Mouse (Mus musculus) right cerebral cortex, postnatal 36 days (tissue): Measurements from ENCODE around the gene Ccs.
"Not testable (repeated sequence)": the region's sequence is repeated elsewhere in the genome, so short reads cannot be mapped to it uniquely, and the experiment has no call there.

Experiments
- DNase-seq, 2 experiments: peaks; one replicate each; pipeline ENCODE4 v3.0.0; 2022; ENCODE audit warnings: low spot score in 2 of 2, mixed read lengths in 1 of 2

Ccs gene

DNA sequence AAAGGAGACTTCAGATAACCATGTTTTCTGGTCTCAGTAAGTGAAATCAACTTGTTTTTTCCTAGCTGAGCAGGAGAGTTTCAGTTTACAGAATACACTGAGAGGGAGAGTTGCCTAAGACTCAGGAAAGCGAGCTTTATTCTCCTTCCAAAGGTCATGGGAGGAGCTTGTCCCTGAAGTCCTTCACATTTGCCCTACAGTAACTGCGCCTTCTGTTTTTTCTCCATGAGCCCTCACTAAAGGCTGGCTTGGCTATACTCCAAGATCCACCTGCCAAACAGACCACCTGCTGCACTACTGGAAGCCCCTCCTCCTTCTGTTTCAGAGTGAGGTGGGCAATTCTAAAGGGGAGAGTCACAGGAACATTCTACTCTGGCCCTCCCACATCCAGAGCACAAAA, 3.0 kb downstream of the Ccs start:
- DNase-seq = no peak

- no peak for DNase-seq
These were observed 5.2 kb downstream of the Ccs start for GRCm38 (mm10) chr19:4833977-4834376.

DNA sequence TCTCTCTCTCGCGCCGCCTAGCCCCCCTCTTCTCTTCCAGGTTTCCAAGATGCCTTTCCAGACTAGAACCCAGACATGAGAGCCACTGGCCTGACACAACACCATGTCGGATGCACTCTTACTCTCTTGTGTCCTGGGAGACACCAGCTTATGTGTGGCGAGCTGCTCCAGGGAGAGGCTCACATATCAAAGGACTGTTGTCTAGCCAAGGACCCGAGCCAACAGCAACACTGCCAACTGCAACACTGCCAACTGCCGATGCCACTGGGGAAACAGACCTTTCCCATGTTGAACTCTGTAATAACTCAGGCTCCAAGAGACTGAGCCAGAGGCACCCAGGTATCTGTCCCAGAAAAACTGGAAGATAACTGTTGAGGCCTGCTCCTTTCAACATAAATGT, 10.0 kb downstream of the Ccs start:
- no peak for DNase-seq

DNA sequence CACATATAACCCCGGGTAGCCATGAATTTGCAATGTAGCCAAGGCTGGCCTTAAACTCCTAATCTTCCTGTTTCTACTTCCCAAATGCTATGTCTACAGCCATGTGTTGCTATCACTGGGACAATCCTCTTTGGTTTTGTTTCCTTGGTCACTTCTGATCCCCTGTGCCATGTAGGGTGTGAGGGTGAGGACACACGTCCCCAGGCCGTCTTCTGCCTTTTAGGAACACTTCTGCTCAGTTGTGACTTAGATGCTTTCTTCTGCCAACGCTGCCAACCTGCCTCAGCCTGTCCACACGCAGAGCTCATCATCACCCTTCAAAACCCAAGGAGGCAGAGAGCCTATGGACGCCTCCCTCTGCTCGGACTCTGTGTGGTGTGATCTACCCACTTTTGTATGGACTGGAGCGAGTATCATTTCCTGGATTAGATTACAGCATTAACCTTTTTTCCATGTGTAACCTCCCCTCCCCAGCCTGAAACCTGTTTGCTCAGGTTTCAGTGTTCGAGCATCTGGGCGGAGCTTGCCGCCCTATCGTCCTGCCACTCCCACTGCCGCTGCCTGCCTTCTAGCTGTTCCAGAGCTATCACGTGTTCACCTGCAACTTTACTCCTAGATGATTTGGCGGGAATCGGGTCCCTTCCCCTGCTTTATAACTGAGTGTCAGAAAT, 10.6 kb downstream of the Ccs start:
- no peak for DNase-seq

GRCm38 (mm10) chr19:4820678-4821303, 18.3 kb downstream of the Ccs start:
- peak; percentile 61 to 68 for DNase-seq

DNA sequence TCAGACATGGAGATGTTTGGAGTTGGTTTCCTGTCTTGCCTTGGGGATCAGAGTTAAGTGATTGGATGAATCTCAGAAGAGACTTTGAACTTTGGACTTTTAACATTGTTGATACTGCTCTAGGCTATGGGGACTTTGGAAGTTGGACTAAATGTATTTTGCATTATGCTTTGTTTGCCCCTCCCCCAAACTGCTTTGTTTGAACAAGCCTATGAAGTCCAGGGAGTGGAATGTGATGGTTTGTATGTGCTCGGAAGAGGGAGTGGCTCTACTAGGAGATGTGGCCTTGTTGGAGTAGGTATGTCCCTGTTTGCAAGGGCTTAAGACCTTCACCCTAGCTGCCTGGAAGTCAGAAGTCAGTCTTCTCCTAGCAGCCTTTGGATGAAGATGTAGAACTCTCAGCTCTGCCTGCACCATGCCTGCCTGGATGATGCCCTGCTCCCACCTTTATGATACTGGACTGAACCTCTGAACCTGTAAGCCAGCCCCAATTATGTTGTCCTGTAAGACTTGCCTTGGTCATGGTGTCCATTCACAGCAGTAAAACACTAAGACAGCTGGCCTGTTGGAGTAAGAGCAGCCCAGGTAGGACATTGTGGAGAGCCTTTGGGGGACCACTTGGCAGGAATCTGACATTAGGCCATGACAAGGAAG, 21.8 kb downstream of the Ccs start:
- no peak for DNase-seq

DNA sequence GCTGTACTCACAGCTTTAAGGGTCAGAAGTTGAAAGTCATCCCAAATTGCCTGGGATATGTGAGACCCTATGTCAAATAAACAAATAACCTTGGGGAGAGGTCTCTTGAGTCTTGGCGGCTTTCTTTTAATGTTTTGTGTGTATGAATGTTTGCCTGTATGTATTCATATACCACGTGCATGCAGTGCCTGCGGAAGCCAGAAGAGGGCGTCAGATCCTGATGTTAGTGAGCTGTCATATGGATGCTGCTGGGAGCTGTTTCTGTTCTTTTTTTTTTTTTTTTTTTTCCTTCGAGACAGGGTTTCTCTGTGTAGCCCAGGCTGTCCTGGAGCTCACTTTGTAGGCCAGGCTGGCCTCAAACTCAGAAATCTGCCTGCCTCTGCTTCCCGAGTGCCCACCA, 26.1 kb downstream of the Ccs start:
- DNase-seq = no peak

DNA sequence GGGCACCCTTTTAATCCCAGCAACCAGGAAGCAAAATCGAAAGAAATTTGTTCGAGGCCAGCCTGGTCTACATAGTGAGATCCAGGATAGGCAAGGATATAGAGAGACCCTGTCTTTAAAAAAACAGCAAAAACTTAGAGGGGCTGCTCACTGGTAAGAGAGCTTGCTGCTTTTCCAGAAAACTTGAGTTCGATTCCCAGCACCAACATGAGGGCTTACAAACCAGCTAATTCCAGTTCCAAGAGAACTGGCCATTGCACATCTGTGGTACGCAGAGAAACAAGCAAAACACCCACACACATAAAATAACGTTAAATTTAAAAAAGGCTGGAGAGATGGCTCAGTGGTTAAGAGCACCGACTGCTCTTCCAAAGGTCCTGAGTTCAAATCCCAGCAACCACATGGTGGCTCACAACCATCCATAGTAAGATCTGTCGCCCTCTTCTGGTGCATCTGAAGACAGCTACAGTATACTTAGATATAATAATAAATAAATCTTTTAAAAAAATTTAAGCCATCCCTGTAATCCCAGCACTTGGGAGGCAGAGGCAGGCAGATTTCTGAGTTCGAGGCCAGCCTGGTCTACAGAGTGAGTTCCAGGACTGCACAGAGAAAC, 26.7 kb downstream of the Ccs start:
- not testable (repeated sequence) for DNase-seq

DNA sequence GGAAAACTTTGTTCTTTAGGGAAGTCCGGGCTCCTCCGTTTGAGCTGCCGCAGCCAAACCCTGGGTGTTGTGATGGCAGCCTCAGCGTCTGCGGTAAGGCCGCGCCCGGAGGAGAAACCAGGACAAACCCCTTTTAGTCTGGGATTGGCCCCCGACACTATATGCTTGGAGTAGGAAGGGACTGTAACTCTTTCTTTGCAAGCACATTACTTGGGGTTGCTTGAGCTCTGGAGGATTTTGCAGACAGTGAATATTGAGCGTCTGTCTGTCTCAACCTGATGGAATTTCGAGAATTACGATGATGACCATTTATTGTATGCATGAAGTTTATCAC, 27.3 kb downstream of the Ccs start:
- DNase-seq = no peak

GRCm38 (mm10) chr19:4811063-4811908, 27.8 kb downstream of the Ccs start, which contains the start of the genes Gm21992 and Rbm14:
Gene Gm21992 (minus strand): TSS chr19:4811612.
Gene Rbm14 (minus strand): TSS chr19:4811634.
- DNase-seq = peak; percentile 98 to 99

- DNase-seq = no peak
These were observed 28.4 kb downstream of the Ccs start for GRCm38 (mm10) chr19:4810746-4811062.

DNA sequence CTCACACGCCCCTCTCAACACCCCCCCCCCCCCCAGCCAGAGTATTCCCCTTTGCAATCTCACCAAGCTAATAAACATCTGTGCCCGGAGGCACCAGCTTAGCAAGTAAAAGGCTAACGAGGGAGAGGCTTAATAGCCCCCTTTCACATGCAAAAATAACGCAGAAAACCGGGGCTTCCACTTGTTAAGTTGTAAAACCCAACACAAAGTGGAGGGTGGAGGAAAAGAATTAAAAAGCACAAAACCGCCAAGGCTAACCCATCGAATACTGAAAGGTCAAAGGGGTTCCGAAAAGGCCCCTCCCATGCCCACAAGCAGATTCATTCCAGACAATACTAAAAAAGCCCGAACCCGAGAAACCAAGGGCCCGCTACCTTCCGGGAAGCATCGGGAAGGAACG, 28.8 kb downstream of the Ccs start:
- no peak for DNase-seq

GRCm38 (mm10) chr19:4803283-4803682, 35.8 kb downstream of the Ccs start:
- no peak for DNase-seq

- DNase-seq = no peak
These were observed 36.4 kb downstream of the Ccs start for GRCm38 (mm10) chr19:4802691-4803091.

- DNase-seq = no peak
These were observed 40.0 kb downstream of the Ccs start for GRCm38 (mm10) chr19:4799083-4799482.

DNA sequence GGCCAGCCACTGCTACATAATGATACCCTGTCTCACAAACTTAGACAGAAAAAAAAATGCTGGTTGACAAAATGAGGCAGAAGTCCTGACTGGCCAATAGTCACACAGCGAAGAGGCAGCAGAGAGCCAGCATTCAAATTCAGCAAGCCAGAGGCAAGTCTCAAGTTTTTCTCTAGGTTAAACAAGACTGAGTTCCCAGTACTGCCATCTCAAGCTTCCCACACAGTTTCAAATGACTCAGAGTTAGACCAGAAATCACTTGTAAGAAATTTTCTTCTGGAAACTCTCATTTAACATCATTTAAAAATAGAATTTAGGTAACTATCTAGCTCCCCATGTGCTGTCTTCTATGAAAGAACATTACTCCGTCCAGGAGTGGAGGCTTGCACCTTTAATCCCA, 41.3 kb downstream of the Ccs start:
- DNase-seq = no peak

- no peak for DNase-seq
These were observed 43.2 kb downstream of the Ccs start for GRCm38 (mm10) chr19:4795929-4796328.

- DNase-seq = peak; percentile 97 to 99
These were observed 45.2 kb downstream of the Ccs start, which contains the start of gene Rbm4 for GRCm38 (mm10) chr19:4793831-4794422. Gene Rbm4 (minus strand): TSS chr19:4793901.

DNA sequence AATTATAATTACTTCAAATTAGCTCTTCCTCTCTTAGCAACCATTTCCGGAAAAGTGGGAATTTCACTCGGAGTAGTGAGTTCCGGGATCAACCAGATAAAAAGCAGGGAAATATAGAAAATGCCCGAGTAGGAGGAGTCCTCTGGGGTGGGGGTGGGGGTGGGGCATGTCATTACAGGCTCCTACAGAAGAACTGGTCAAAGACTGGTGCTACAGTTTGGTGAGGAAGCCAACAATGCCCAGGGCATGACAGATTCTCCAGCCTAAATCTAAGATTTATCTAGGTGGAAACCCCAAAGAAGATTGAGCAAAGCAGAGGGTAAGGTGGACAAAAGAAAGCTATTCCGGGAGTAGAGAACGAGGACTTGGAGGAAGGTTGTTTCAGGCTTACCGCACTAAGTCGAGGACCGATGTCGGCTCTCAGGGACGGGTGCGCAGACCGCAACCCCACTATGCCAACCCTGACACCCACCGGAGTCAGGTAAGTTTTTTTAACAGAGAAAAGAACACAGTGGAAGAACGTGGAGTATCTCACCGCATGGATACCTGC, 45.8 kb downstream of the Ccs start:
- DNase-seq = no peak

- DNase-seq = no peak
These were observed 52.8 kb downstream of the Ccs start for GRCm38 (mm10) chr19:4786313-4786712.

DNA sequence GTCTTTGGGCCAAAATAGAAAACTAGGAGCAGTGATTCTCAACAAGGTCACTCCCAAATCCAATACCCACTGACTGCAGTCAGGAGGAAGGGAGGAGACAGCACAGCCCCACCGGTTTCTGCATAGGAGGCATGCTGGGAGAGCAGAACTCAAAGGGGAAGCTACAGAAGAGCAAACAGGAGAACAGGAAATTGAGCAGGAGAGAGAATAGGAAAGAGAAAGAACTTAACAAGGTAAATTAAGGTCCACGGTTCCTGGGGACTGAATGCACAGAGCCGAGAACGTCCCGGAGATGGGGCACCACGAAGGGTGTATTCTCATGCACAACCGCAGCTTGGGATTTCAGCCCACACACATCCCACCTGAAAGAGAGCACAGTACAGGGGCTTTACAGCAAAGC, 53.9 kb downstream of the Ccs start:
- no peak for DNase-seq
